Mouse (Mus musculus) neural tube, embryonic 12.5 days (tissue): ENCODE data around the gene Gpr61. TPM values are rescaled to one million over a fixed set of nuclear protein-coding genes. Genes with fewer than 3 reads are reported as not detected.

Source experiments
- ATAC-seq: fragments of 200-750 bp; cut with Nextera tagmentation; 2 replicates; pipeline ENCODE4 v1.8.0; 2017; ENCODE audit warnings: low read depth, mild to moderate bottlenecking, moderate TSS enrichment, moderate library complexity; ENCODE audit not compliant: low FRiP score
- H3K27ac ChIP-seq: fragments of 300-500 bp; sonication (generic); 2 replicates; pipeline ENCODE4 v1.5.1; 2016
- H3K27me3 ChIP-seq: fragments of 300-500 bp; sonication (generic); replicated peaks from 2 replicates; pipeline ENCODE4 v1.6.1; 2016; ENCODE audit warnings: mild to moderate bottlenecking
- H3K36me3 ChIP-seq: fragments of 300-500 bp; sonication (generic); 2 replicates; pipeline ENCODE4 v1.6.1; 2016; ENCODE audit warnings: mild to moderate bottlenecking
- H3K4me1 ChIP-seq: fragments of 300-500 bp; sonication (generic); 2 replicates; pipeline ENCODE4 v1.6.1; 2016
- H3K4me2 ChIP-seq: fragments of 300-500 bp; sonication (generic); replicated peaks from 2 replicates; pipeline ENCODE4 v1.6.1; 2016; ENCODE audit warnings: mild to moderate bottlenecking
- H3K4me3 ChIP-seq: fragments of 300-500 bp; sonication (generic); 2 replicates; pipeline ENCODE4 v1.5.1; 2016
- H3K9ac ChIP-seq: fragments of 300-500 bp; sonication (generic); 2 replicates; pipeline ENCODE4 v1.6.1; 2016; ENCODE audit warnings: mild to moderate bottlenecking
- H3K9me3 ChIP-seq: fragments of 300-500 bp; sonication (generic); 2 replicates; pipeline ENCODE4 v1.6.1; 2016; ENCODE audit warnings: mild to moderate bottlenecking
- WGBS: fragments of 180-500 bp; shearing (Covaris S2); methylation state at CpG from one replicate; pipeline ENCODE4 v1.1.7; 2016; 5-methylcytosine and 5-hydroxymethylcytosine counted together
- polyA plus RNA-seq: library from polyadenylated mRNA; unstranded; fragments of >200 nt; fragmentation: Nextera tagmentation; extraction: Ambion mirVana; gene quantifications from 2 replicates; pipeline ENCODE4 v1.2.1, GENCODE M21; 2016

The Gpr61 gene
- 1.8 and 2.0 TPM in 2 replicates for polyA plus RNA-seq

DNA sequence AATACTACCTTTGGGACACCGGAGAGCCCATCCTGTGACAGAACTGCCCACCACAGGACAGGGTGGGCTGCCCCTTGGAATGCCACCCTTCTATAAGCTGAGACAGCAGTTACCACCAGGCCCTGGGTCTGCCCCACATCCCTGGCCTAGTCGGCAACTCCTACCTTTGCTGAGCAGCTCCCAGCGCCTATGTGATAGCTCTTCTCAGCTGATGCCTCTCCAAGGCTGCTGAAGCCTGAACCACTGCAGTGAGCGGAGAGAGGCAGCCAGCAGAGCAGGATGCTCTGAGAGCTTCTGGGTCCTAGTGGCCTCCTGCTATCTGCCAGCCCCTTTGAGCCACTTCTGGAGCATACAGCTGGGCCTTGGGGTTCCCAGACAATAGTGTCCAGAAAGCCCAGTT is at the start of gene Gpr61:
Gene Gpr61 (minus strand): TSS at position 227 of the 400 bp plus-strand sequence.
- H3K9ac ChIP-seq: peak within 1 kb of the TSS; percentile 35; the same call in 1 of the 2 replicates
- peak within 1 kb of the TSS; percentile 36 for H3K4me2 ChIP-seq
- no peaks in the 10 kb centered on the region for H3K9me3 ChIP-seq
- no peaks in the 10 kb centered on the region for H3K27me3 ChIP-seq
- ATAC-seq: no peak
- 0 out of 2 replicates have a peak within 1 kb of the TSS, but pooled peaks have one; percentile 11 for H3K4me3 ChIP-seq
- H3K27ac ChIP-seq: no peak within 1 kb of the TSS
- no peaks in the 10 kb centered on the region for H3K36me3 ChIP-seq
- H3K4me1 ChIP-seq: peaks cover 14% of the 10 kb centered on the region
- WGBS: 48% methylated on average over 4 of the region's 4 CpGs

DNA sequence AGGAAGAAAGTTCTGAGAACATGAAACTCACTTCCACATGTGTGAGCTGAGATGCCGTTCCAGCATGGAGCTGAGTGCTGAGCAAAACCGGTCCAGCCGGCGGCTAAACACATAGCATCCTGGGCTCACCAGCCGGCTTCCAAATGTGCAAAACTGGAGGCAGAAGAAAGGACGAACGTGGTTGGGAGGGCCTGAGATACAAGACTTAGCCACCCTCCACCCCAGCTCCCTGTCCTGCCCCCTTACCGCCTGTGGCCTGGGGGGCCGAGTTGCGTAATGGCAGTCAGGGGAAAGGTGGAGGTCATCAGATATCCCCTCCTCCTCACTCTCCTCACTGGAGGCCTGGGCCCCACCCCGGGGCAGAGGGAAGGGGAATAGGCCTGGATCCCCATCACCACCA is 49.8 kb upstream of the Gpr61 start:
- no peak overlapping the region for H3K4me2 ChIP-seq
- peaks cover 50% of the 10 kb centered on the region for H3K4me1 ChIP-seq
- H3K4me3 ChIP-seq: no peak overlapping the region
- H3K27me3 ChIP-seq: no peaks in the 10 kb centered on the region
- ATAC-seq: no peak
- peaks cover 66% of the 10 kb centered on the region for H3K36me3 ChIP-seq
- no peaks in the 10 kb centered on the region for H3K9me3 ChIP-seq
- 88% methylated on average over 11 of the region's 11 CpGs for WGBS
- H3K27ac ChIP-seq: no peak overlapping the region
- H3K9ac ChIP-seq: no peak overlapping the region

DNA sequence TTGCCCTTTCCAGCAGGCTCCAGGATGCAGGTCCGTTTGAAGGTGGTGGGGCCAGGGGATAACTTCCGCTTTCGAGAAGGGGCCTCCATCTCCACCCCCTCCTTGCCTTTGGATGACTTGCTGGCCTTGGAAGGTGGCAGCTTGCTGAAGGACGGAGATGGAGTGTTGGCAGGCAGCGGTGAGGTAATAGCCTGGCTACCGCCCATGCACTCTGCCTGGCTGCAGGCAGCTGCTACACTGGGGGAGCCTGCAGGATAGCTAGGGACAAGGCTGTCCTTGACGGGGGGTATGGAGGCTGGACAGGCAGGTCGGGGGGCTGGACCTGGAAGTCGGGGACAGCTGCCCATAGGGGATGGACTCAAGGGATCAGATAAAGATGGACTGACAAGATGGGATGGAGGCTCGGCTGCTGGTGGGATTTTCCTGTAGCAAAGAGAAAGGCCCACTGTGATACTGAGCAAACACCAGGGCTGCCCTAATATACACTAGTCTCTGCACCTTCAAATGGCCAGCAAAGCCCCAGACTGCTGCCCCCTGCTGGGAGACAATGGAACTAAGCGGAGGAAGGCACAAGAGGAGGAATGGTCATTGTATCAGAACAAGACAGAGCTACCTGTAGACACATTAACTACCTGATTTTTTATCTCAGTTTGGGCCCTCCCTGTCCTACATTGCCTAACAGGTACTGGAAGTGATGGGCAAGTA is 49.1 kb upstream of the Gpr61 start:
- H3K27me3 ChIP-seq: no peaks in the 10 kb centered on the region
- no peak overlapping the region for H3K4me2 ChIP-seq
- no peak for ATAC-seq
- peaks cover 43% of the 10 kb centered on the region for H3K4me1 ChIP-seq
- H3K4me3 ChIP-seq: no peak overlapping the region
- 84% methylated on average over 11 of the region's 11 CpGs for WGBS
- no peak overlapping the region for H3K9ac ChIP-seq
- no peak overlapping the region for H3K27ac ChIP-seq
- peaks cover 73% of the 10 kb centered on the region for H3K36me3 ChIP-seq
- no peaks in the 10 kb centered on the region for H3K9me3 ChIP-seq

DNA sequence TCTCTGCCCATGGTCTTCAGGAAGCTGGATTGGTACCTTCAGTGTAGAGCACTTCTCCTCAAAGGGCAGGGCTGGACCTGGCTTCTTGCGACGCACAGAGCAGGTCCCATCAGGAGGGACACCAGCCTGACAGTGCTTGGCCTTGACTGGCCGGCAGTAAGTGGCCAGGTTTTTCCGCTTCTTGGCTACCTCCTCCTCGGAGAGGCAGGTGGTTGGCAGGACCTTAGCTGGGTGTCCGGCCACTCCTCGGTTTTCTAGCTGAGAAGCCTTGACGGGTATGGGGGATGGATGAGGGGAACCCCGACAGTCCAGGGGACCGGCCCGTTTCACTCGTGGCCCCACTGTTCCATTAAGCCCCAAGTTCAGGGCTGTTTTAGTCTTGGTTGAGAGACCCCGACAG is 48.5 kb upstream of the Gpr61 start:
- ATAC-seq: no peak
- no peaks in the 10 kb centered on the region for H3K27me3 ChIP-seq
- no peak overlapping the region for H3K4me2 ChIP-seq
- H3K36me3 ChIP-seq: peaks cover 74% of the 10 kb centered on the region
- no peak overlapping the region for H3K27ac ChIP-seq
- H3K9ac ChIP-seq: no peak overlapping the region
- H3K4me1 ChIP-seq: peaks cover 38% of the 10 kb centered on the region
- 95% methylated on average over 13 of the region's 13 CpGs for WGBS
- no peaks in the 10 kb centered on the region for H3K9me3 ChIP-seq
- H3K4me3 ChIP-seq: no peak overlapping the region

DNA sequence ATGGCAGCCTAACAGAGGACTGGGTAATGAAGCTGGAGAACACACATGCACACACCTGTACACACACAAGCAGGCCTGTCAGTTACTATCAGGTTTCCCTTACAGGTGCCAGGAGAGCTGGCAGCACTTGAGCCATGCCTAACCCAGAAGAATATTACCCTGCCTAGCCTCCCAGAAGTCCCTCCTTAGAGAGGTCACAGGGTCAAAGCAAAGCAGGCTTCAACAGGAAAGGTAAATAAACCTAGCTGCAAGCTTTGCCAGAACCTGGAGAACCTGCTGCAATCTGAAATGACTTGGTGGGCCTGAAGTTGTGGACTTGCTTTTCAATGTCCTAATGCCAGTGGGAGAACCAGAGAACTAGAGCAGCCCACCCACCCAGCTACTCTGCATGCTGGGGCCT is 47.8 kb upstream of the Gpr61 start:
- Histone ChIP-seq H3K4me3 (no peak overlapping the region), H3K36me3 (peaks cover 67% of the 10 kb centered on the region), H3K9ac (no peak overlapping the region), H3K27ac (no peak overlapping the region), H3K27me3 (no peaks in the 10 kb centered on the region), H3K4me2 (no peak overlapping the region), H3K4me1 (peaks cover 34% of the 10 kb centered on the region; the same call in 1 of the 2 replicates), H3K9me3 (no peaks in the 10 kb centered on the region)
- no peak for ATAC-seq

DNA sequence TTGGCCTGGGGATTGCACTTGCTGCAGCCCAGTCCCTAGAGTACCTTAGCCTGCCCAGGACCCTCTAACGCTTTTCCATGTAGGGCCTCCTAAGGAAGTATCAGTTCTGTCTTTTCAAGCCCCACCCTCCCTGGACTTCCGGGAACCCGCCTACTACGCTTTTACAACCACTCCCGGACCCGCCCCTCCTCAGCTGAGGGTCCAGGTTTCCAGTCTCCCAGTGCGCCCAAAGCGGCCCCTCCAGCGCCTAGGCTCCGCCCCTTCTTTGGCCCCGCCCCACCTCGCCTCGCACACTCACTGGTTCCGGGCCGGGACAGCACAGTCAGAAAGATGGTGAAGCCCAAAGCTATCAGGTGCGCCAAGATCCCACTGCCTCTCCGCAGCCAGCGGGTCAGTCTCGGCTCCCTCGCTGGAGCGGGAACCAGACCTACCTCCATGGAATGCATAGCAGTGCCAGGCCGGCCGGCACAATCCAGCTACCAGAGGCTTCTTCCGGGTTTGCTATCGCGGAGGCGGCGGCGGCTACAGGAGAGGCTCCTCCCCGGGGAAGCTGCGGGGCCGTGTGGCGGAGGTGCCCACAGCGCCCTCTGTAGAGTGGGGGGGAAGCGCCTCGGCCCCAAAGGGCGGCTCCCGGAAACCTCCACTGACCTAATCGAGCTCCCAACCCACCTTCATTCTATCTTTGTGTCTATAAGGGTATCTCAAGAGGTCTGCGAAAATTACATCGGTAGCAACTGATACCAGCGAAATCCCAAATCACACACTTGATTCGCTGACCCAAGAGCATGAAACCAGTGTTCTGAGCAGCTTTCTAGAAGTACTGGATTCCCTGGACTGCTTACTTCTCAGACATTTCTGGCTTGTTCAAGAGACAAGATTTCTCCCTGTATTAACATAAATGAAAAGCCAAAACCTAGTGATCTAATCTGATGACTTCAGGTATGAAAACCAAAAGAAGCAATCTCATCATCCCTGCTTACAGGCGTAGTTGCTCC is 45.9 kb upstream of the Gpr61 start, which contains the start of gene Cyb561d1:
Gene Cyb561d1 (minus strand): TSS at position 884 of the 995 bp plus-strand sequence.
- peak; percentile 87 for ATAC-seq
- Histone ChIP-seq H3K36me3 (peaks cover 48% of the 10 kb centered on the region), H3K4me3 (peak within 1 kb of the TSS; percentile 63), H3K27me3 (no peaks in the 10 kb centered on the region), H3K9ac (peak within 1 kb of the TSS; percentile 63), H3K4me2 (peak within 1 kb of the TSS; percentile 70), H3K9me3 (no peaks in the 10 kb centered on the region), H3K27ac (peak within 1 kb of the TSS; percentile 79; the same call in 1 of the 2 replicates), H3K4me1 (peaks cover 53% of the 10 kb centered on the region)
- 3% methylated on average over 44 of the region's 44 CpGs for WGBS

DNA sequence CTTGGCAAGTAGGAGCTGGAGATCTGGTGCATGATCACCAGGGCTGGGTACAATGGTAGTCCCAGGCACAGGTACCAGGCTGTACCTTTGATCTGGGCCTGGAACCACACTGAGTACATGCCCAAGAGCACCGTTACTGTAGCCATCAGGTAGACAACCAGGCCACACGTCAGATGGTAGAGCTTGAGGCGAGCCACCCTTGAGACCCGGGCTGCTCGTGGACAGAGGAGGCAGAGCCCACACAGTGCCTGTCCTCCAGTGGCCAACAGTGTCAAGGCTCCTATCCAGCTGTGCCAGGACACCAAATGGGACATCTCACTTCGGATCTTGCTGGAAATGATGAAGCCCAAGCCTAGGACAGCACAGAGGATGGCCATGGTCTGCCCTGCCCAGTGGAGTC is 44.5 kb upstream of the Gpr61 start:
- no peak for ATAC-seq
- H3K36me3 ChIP-seq: peaks cover 34% of the 10 kb centered on the region
- 95% methylated on average over 6 of the region's 6 CpGs for WGBS
- H3K4me1 ChIP-seq: peaks cover 61% of the 10 kb centered on the region
- no peaks in the 10 kb centered on the region for H3K27me3 ChIP-seq
- no peaks in the 10 kb centered on the region for H3K9me3 ChIP-seq
- H3K9ac ChIP-seq: no peak overlapping the region
- H3K4me3 ChIP-seq: no peak overlapping the region
- no peak overlapping the region for H3K27ac ChIP-seq
- H3K4me2 ChIP-seq: peak overlapping the region; percentile 70; the same call in 1 of the 2 replicates

DNA sequence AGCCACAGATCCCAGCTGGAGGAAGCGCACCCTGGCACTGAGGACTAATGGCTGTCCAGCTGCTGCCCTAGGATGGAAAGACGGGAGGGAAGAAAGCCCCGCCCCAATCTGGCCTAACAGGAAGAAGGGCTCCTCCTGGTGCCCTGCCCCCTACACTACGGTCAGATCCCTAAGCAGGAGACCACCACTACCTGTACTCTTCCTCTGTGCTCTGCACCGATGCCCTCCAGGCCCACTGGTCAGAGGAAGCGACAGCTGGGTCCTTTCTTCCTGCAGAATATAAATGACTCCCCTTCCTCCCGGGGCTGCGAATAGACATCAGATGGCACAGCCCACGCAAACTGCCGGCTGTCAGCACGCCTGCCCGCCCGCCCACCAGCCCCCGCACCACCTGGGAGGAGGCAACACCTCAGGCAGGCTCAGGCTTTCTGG is 42.4 kb upstream of the Gpr61 start:
- H3K27me3 ChIP-seq: no peaks in the 10 kb centered on the region
- H3K9ac ChIP-seq: peak overlapping the region; percentile 48; the same call in 1 of the 2 replicates
- ATAC-seq: peak; percentile 64
- peaks cover 15% of the 10 kb centered on the region for H3K36me3 ChIP-seq
- no peak overlapping the region for H3K4me3 ChIP-seq
- peak overlapping the region; percentile 38 for H3K4me2 ChIP-seq
- H3K9me3 ChIP-seq: no peaks in the 10 kb centered on the region
- peak overlapping the region; percentile 68; the same call in 1 of the 2 replicates for H3K27ac ChIP-seq
- WGBS: 13% methylated on average over 14 of the region's 14 CpGs
- H3K4me1 ChIP-seq: peaks cover 48% of the 10 kb centered on the region

DNA sequence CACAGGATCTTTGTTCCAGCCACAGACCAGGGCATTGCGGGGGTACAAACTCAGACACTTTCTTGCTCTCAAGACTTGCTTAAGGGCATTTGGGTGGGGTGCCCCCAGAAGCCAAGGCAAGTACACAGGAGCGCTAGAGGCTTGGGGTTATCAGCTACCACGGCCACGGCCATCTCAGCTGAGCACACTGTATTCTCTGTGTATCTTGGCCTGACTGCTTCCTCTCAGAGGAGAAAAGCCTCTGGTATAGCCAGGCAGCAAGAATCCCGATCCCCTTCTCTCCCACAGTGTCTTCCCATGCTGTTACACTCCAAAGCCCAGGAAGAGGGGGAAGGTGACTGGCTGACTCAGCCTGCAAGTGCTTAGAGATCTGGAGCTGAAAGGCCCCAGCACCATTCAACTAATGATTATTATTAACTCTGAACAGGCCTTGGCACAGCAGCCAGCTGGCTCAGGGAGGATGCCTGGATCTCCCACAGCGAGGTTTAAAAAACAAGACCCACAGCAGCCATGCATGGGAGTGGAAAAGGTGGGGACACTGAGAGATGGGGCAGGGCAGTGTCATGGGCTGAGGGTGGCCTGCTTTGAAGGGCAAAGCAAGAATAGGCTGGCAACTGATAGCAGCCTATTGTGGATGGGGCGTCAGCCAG is 41.4 kb upstream of the Gpr61 start:
- H3K4me1 ChIP-seq: peaks cover 42% of the 10 kb centered on the region
- H3K4me3 ChIP-seq: no peak overlapping the region
- H3K36me3 ChIP-seq: peaks cover 11% of the 10 kb centered on the region
- H3K4me2 ChIP-seq: no peak overlapping the region
- no peaks in the 10 kb centered on the region for H3K27me3 ChIP-seq
- 0 out of 2 replicates have a peak overlapping the region, but pooled peaks have one; percentile 20 for H3K27ac ChIP-seq
- H3K9me3 ChIP-seq: no peaks in the 10 kb centered on the region
- peak overlapping the region; percentile 6; the same call in 1 of the 2 replicates for H3K9ac ChIP-seq
- ATAC-seq: no peak
- WGBS: 75% methylated on average over 7 of the region's 7 CpGs

DNA sequence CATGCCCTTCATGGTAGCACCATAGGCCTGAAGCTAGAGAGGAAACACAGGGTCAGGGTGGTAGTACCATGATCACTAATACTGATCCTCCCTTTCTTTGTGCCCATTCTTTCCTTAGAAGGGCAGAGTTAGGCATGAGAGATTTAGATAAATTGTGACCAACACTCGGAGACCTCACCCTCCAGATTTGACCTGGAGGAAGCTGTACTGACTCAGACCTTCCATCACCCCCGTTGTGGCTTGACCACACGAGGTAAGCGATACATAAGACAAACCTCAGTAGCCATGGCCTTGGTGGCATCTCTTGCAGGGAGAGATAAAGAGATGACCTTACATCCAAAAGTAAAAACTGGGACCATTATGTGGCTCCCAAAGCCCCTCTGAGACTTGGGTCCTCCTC is 40.6 kb upstream of the Gpr61 start:
- Histone ChIP-seq H3K36me3 (peaks cover 13% of the 10 kb centered on the region), H3K4me3 (no peak overlapping the region), H3K4me1 (peaks cover 37% of the 10 kb centered on the region), H3K4me2 (no peak overlapping the region), H3K9me3 (no peaks in the 10 kb centered on the region), H3K27me3 (no peaks in the 10 kb centered on the region), H3K9ac (no peak overlapping the region), H3K27ac (no peak overlapping the region)
- no peak for ATAC-seq
- WGBS: 81% methylated on average over 4 of the region's 4 CpGs

DNA sequence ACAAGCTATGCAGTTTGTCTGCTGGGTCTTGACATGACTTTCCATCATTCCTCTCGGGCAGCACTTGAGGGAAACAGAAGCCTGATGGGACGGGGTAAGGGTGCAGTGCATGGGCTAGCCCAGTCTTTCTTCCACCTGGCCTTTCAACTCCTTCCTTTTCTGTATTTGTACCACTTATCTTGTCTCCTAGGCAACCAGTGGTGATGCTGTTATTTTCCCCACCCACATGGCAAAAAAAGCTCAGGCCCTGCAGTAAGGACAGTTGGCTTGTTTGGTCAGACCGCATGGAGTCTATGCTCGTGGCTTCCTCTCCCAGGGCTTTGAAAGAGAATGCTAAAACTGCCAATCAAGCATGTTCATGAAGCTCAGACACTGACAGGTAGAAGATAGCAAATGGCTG is 39.0 kb upstream of the Gpr61 start:
- Histone ChIP-seq H3K36me3 (peaks cover 5% of the 10 kb centered on the region; the same call in 1 of the 2 replicates), H3K9ac (no peak overlapping the region), H3K4me3 (no peak overlapping the region), H3K9me3 (no peaks in the 10 kb centered on the region), H3K4me1 (peaks cover 44% of the 10 kb centered on the region), H3K27ac (no peak overlapping the region), H3K4me2 (no peak overlapping the region), H3K27me3 (no peaks in the 10 kb centered on the region)
- ATAC-seq: no peak
- WGBS: 74% methylated on average over 4 of the region's 4 CpGs
